Mouse (Mus musculus): ENCODE results near the gene Syt17.

DNA sequence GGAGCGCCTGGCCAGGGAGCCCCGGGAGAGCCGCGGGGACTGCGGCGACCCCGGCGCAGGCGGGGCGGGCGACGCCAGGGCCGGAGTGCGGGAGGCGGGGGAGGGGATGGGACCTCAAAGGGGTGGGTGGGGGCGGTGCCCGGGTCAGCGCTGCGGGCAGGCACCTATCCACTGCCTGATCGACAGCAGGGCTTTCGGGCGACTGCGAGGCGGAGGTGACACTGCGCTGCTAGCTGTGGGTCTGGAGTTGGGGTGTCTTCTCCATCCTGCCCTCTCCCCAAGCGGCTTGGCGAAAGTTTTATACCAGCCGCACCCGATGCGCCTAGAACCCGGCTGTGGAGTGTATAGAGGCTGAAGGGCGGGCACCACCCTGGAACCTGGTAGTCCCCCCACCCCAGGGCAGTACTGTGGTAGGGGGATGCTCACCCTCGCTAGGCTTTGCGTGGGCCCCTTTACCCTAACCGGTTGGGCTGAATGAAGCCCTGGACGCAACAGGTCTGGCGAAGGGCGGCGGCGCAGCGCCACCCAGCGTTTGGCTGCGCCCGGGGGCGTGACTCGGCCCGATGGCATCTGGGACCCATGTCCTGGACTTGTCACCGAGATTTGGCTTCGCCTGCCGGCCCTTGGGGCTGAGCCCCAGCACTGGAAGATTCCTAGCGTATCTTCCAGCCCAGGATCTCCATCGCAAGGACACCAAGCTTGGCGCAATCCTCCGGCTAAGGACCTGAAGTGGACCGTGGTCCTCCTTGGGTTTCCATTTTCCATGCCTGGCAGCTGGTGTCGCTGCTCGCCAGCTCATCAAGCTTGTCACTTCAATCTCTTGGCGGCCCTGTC is at the start of gene Syt17:
- TF ChIP-seq CHD2 (IDR thresholded peaks at IDR 0.05; ENCODE audit: low read depth, low read length) (no peak), ZNF384 (IDR thresholded peaks at IDR 0.05; ENCODE audit: low read depth, low read length) (no peak), HCFC1 (IDR thresholded peaks at IDR 0.05; ENCODE audit: borderline replicate concordance, insufficient read depth, low read length) (0 out of 2 replicates have a peak, but pooled peaks have one; percentile 28), ZC3H11A (IDR thresholded peaks at IDR 0.05; ENCODE audit: borderline replicate concordance, low read depth, low read length) (0 out of 2 replicates have a peak, but pooled peaks have one; percentile 5), MAFK (IDR thresholded peaks at IDR 0.05; ENCODE audit: insufficient read depth, low read depth, low read length) (no peak)
